Mouse (Mus musculus) heart, adult 2 months (tissue): ENCODE data around the gene Csmd2.

ENCODE experiments used
- CTCF ChIP-seq: fragments of 200-600 bp; IDR thresholded peaks from 2 replicates; pipeline ENCODE4 v1.8.1; 2022; ENCODE audit warnings: antibody characterized with exemption, mild to moderate bottlenecking, moderate library complexity
- POLR2A ChIP-seq: fragments of 200-500 bp; IDR thresholded peaks from 2 replicates; pipeline ENCODE4 v1.6.1; 2011; ENCODE audit warnings: mild to moderate bottlenecking, low read depth, low read length, control low read depth; ENCODE audit not compliant: insufficient read depth

GRCm38 (mm10) chr4:128171701-128172100, 184.0 kb downstream of the Csmd2 start:
- TF ChIP-seq POLR2A (no peak), CTCF (no peak)
